ENCODE assay signal across 11 mouse cellular contexts in genomic region chr12:105000487-105001283, GRCm38 (mm10). TPM values are rescaled to one million over a fixed set of nuclear protein-coding genes. Genes with fewer than 3 reads are reported as not detected.
A peak's percentile ranks its signal among the peaks of the same experiment; 100 is the strongest.
DNase-seq lines count a peak whose midpoint lies in the region; ATAC-seq and TF ChIP-seq lines count a peak whose summit lies in the region.
"Had no signal": no experiment of that assay in that cellular context is flagged by ENCODE, and none has a peak within 500 bp of the region (broad histone marks: within the 10 kb centered on the region; RNA-seq: fewer than 3 reads in every experiment).

No protein-coding gene starts in this region.

- no peak for TF ChIP-seq CTCF in C2C12 (IDR thresholded peaks at IDR 0.05; ENCODE audit: control insufficient read depth, insufficient read depth, insufficient read length)

- H3K36me3 ChIP-seq in C2C12 (ENCODE audit: control insufficient read depth, insufficient read depth), result peaks cover 9% of the 10 kb centered on the region
- no peaks in the 10 kb centered on the region for H3K36me3 ChIP-seq in liver, embryonic 16.5 days (ENCODE audit: control insufficient read depth, insufficient read depth)
- H3K36me3 ChIP-seq: embryonic facial prominence, embryonic 13.5 days; limb, embryonic 10.5 days; neural tube, embryonic 13.5 days; stomach, embryonic 15.5 days had no signal

- no peak overlapping the region for H3K4me2 ChIP-seq in liver, embryonic 16.5 days (ENCODE audit: low read depth, low read length)
- H3K4me2 ChIP-seq: embryonic facial prominence, embryonic 13.5 days; neural tube, embryonic 13.5 days; stomach, embryonic 15.5 days had no signal

- H3K27me3 ChIP-seq in C2C12 (ENCODE audit: control insufficient read depth, insufficient read depth, insufficient read length), result no peaks in the 10 kb centered on the region
- H3K27me3 ChIP-seq in liver, embryonic 16.5 days (ENCODE audit: control insufficient read depth, insufficient read depth, low read depth, low read length), result no peaks in the 10 kb centered on the region
- H3K27me3 ChIP-seq: stomach, embryonic 15.5 days had no signal

- peaks cover 100% of the 10 kb centered on the region for H3K4me1 ChIP-seq in liver, embryonic 16.5 days (ENCODE audit: control insufficient read depth, low read depth, low read length)

- peak; percentile 85 for DNase-seq in 3134 (ENCODE audit: extremely low read depth, insufficient read length, low spot score)
- DNase-seq in induced T-regulatory cell, adult 2 months (ENCODE audit: low read depth), result peak; percentile 74
- DNase-seq in right cerebral cortex, postnatal 4 days, result no peak
- DNase-seq in layer of hippocampus, adult 11-12 months (ENCODE audit: low spot score), result no peak
- DNase-seq in embryo, embryonic 11 days, result no peak

- H3K4me3 ChIP-seq in C2C12 (ENCODE audit: insufficient read depth, poor library complexity, severe bottlenecking), result no peak overlapping the region
- H3K4me3 ChIP-seq in liver, embryonic 16.5 days (ENCODE audit: low read depth, low read length), result no peak overlapping the region
- H3K4me3 ChIP-seq: embryonic facial prominence, embryonic 13.5 days; limb, embryonic 10.5 days; neural tube, embryonic 13.5 days; stomach, embryonic 15.5 days had no signal

- peak; percentile 44 for ATAC-seq in liver, embryonic 16.5 days (ENCODE audit: low read depth)

- peak overlapping the region; percentile 25 for H3ac ChIP-seq in C2C12 (ENCODE audit: control insufficient read depth, insufficient read length, low read depth)

- WGBS in liver, embryonic 16.5 days (ENCODE audit: insufficient replicate concordance), result 52% methylated on average over 9 of the region's 9 CpGs

- H3K9ac ChIP-seq in liver, embryonic 16.5 days (ENCODE audit: low read depth, low read length), result peak overlapping the region; percentile 25; the same call in 1 of the 2 replicates
- H3K9ac ChIP-seq: embryonic facial prominence, embryonic 13.5 days; neural tube, embryonic 13.5 days; stomach, embryonic 15.5 days had no signal

- H3K27ac ChIP-seq in liver, embryonic 16.5 days (ENCODE audit: low read length), result peak overlapping the region; percentile 50
- H3K27ac ChIP-seq: embryonic facial prominence, embryonic 13.5 days; limb, embryonic 10.5 days; neural tube, embryonic 13.5 days; stomach, embryonic 15.5 days had no signal

- no peaks in the 10 kb centered on the region for H3K9me3 ChIP-seq in liver, embryonic 16.5 days (replicated peaks; ENCODE audit: control insufficient read depth, low read length)
- H3K9me3 ChIP-seq: embryonic facial prominence, embryonic 13.5 days; limb, embryonic 10.5 days; neural tube, embryonic 13.5 days; stomach, embryonic 15.5 days had no signal

- peaks cover 71% of the 10 kb centered on the region for H3K79me3 ChIP-seq in C2C12 (ENCODE audit: low read depth)

- H3K79me2 ChIP-seq in C2C12 (ENCODE audit: control insufficient read depth, insufficient read depth), result peaks cover 93% of the 10 kb centered on the region

TF ChIP-seq in C2C12, 6 proteins besides CTCF, POLR2A, EP300 and RAD21:
- no peak for TF ChIP-seq CEBPB (IDR thresholded peaks at IDR 0.05; ENCODE audit: low read depth)
- peak; percentile 81 for TF ChIP-seq USF1 (IDR thresholded peaks at IDR 0.05; ENCODE audit: low read depth)
- peak; percentile 72 for TF ChIP-seq FOSL1 (IDR thresholded peaks at IDR 0.05; ENCODE audit: insufficient read depth, low read length, poor library complexity, severe bottlenecking)
- peak; percentile 98 for TF ChIP-seq MAX (IDR thresholded peaks at IDR 0.05)
- TF ChIP-seq MYOD1 (IDR thresholded peaks at IDR 0.05; ENCODE audit: control insufficient read depth, insufficient read length, low read depth), result peak; percentile 85
TF ChIP-seq in C2C12: peak in this region for 4.

RNA-seq across cellular contexts. Expression of gene Syne3, which starts 8.9 kb away (rescaled TPM):
- 24.8 TPM for polyA plus RNA-seq in C2C12 (2012; fragmentation: generic; extraction: Trizol)
- polyA plus RNA-seq in liver, embryonic 16.5 days (2015; fragmentation: Nextera tagmentation; extraction: Ambion mirVana), result 2.8 TPM in 2 replicates

RNA-seq across cellular contexts. Expression of gene Glrx5, which starts 31.8 kb away (rescaled TPM):
- 92.2 TPM for polyA plus RNA-seq in C2C12 (2012; fragmentation: generic; extraction: Trizol)
- 424 and 446 TPM in 2 replicates for polyA plus RNA-seq in liver, embryonic 16.5 days (2015; fragmentation: Nextera tagmentation; extraction: Ambion mirVana)

Comparison
In these comparisons a context has a peak if more than half of its experiments do, and no peak if none do; other contexts are left out.
1. DNase-seq: peak in 3134 (single experiment) and induced T-regulatory cell, adult 2 months (single experiment); none in right cerebral cortex, postnatal 4 days (single experiment), layer of hippocampus, adult 11-12 months (single experiment) and embryo, embryonic 11 days (single experiment).